Mouse (Mus musculus) left cerebral cortex, postnatal 10 days (tissue): ENCODE measurements around the gene Cyren. TPM values are rescaled to one million over a fixed set of nuclear protein-coding genes. Genes with fewer than 3 reads are reported as not detected.

Experiments
- DNase-seq, 2 experiments: peaks; one replicate each; pipeline ENCODE4 v3.0.0; 2021 to 2022; ENCODE audit warnings: low spot score in 2 of 2, mixed read lengths in 1 of 2; ENCODE audit errors: extremely low spot score in 1 of 2
- intact Hi-C: fragments of 180-260 bp; cut with DNase I; formaldehyde crosslinking; loops from one replicate; pipeline ENCODE4 v1.15.1; 2025
- total RNA-seq, 2 experiments: library from RNA; stranded (reverse); gene quantifications; 2 replicates each; pipeline ENCODE4 v1.2.3; 2021

Cyren gene
- total RNA-seq, 2 experiments from 2014 or later: 3.6 to 5.0 TPM

GRCm38 (mm10) chr6:34902578-34902977, 24.7 kb upstream of the Cyren start:
- DNase-seq: no peak
- intact Hi-C loops: no loop called here

GRCm38 (mm10) chr6:34901911-34902444, 24.1 kb upstream of the Cyren start:
- intact Hi-C loops: no loop called here

GRCm38 (mm10) chr6:34900990-34901389, 23.1 kb upstream of the Cyren start:
- intact Hi-C loops: no loop called here
- no peak for DNase-seq

More at GRCm38 (mm10) chr6:34901911-34902444, 24.1 kb upstream of the Cyren start:
- DNase-seq: no peak

- no peak for DNase-seq
- intact Hi-C loops: no loop called here
Measured at GRCm38 (mm10) chr6:34899127-34899526, 21.3 kb upstream of the Cyren start.

GRCm38 (mm10) chr6:34896168-34896780, 18.4 kb upstream of the Cyren start:
- intact Hi-C loops: no loop called here
- DNase-seq: no peak

GRCm38 (mm10) chr6:34895569-34895968, 17.7 kb upstream of the Cyren start:
- intact Hi-C loops: no loop called here
- no peak for DNase-seq

GRCm38 (mm10) chr6:34889185-34889584, 11.3 kb upstream of the Cyren start:
- no peak for DNase-seq
- intact Hi-C loops: no loop called here

- intact Hi-C loops: no loop called here
- no peak for DNase-seq
Measured at GRCm38 (mm10) chr6:34887131-34887850, 9.4 kb upstream of the Cyren start.

GRCm38 (mm10) chr6:34884724-34885123, 6.9 kb upstream of the Cyren start:
- DNase-seq: no peak
- intact Hi-C loops: no loop called here

GRCm38 (mm10) chr6:34879911-34880475, 2.1 kb upstream of the Cyren start:
- intact Hi-C loops: loop anchor here (5.0 kb wide), 1 partner anchor 98 kb away; the partner anchor contains the start of gene Agbl3
- peak; percentile 58 for DNase-seq

GRCm38 (mm10) chr6:34879101-34879740, 1.4 kb upstream of the Cyren start:
- intact Hi-C loops: loop anchor here (5.0 kb wide), 1 partner anchor 97 kb away; the partner anchor contains the start of gene Agbl3

GRCm38 (mm10) chr6:34876835-34877156, 1.1 kb downstream of the Cyren start:
- intact Hi-C loops: loop anchor here (5.0 kb wide), 1 partner anchor 94 kb away; the partner anchor contains the start of gene Agbl3
- peak in 1 of 2 experiments; percentile 16 for DNase-seq

More at GRCm38 (mm10) chr6:34879101-34879740, 1.4 kb upstream of the Cyren start:
- DNase-seq: peak in 1 of 2 experiments; percentile 16

- peak in 1 of 2 experiments; percentile 53 for DNase-seq
- intact Hi-C loops: loop anchor here (5.0 kb wide), 1 partner anchor 94 kb away; the partner anchor contains the start of gene Agbl3
Measured at GRCm38 (mm10) chr6:34875966-34876834, 1.7 kb downstream of the Cyren start.

- intact Hi-C loops: loop anchor here (5.0 kb wide), 1 partner anchor 93 kb away; the partner anchor contains the start of gene Agbl3
- DNase-seq: peak in 1 of 2 experiments; percentile 51
Measured at GRCm38 (mm10) chr6:34875268-34875761, 2.5 kb downstream of the Cyren start.

GRCm38 (mm10) chr6:34874101-34874921, 3.5 kb downstream of the Cyren start:
- peak in 1 of 2 experiments; percentile 85 for DNase-seq
- intact Hi-C loops: no loop called here

GRCm38 (mm10) chr6:34872871-34873270, 5.0 kb downstream of the Cyren start:
- intact Hi-C loops: no loop called here
- no peak for DNase-seq

- intact Hi-C loops: no loop called here
- DNase-seq: peak in 1 of 2 experiments; percentile 31
Measured at GRCm38 (mm10) chr6:34871929-34872328, 5.9 kb downstream of the Cyren start.
